Mouse (Mus musculus): ENCODE measurements around the gene Olfr311. TPM values are rescaled to one million over a fixed set of nuclear protein-coding genes. Genes with fewer than 3 reads are reported as not detected.

The Olfr311 gene
- total RNA-seq, 2 experiments from 2014 or later: not detected

DNA sequence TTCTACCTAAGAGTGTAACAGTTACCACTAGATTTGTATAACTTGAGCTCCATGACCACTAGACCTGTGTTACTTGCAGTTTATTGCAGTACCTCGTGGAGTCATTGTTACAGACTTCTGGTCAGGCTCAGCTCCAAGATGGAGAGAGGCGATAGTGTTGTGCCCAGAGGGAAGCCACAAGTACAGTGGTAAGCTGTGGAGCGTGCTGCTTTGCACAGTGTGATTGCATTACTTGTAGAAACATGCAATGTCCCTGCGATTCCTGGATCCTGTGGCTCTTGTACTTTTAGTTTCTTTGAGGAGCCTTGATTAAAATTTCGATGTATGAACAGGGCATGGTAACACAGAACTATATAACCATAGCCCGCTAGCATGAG lies 28.9 kb downstream of the Olfr311 start:
- DNase-seq (ENCODE audit: low spot score in 2 of 2): no peak

DNA sequence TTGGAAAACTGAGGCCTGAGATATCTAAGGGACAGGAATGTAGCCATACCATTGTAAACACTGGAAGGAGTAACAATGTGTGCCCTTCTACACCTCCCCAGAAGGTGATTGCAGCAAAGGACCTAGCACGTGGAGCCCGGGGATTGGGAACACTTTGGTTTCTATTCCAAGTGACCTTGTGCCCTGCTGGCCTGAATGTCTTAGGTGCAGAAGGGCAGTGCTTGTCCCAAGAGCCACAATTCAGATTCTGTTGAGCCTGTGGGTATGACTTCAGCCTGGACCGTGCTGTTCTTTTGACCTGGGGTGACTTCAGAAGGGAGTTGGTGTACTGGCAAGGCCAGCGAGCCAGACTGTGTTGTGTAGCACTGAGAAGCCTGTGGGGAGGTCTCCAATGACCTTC lies 31.9 kb downstream of the Olfr311 start:
- DNase-seq (ENCODE audit: low spot score in 2 of 2): no peak

DNA sequence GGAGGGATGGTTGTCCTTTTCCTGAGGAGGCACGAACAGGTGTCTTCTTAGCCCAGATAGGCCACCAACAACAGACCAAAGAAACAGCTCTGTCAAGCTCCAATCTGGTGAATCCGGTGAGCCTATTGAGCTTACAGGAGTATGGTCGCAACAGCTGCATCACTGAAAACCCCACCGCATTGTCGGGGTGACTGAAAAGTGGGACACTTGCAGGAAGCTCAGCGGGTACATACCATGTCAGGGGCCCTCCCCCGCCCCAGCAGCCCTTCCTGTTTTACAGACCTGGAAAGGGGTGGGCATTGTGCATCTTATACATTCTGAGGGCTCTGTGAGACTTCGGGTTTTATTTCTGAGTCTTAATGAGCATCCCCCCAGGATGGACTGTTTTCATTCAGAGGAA lies 44.7 kb downstream of the Olfr311 start:
- DNase-seq (ENCODE audit: low spot score in 2 of 2): no peak

- DNase-seq (ENCODE audit: low spot score in 2 of 2): no peak
These were observed 51.5 kb downstream of the Olfr311 start for GRCm38 (mm10) chr11:58890511-58890910.

Other genes with a start within 250 kb of the Olfr311 start
- not detected for gene Olfr324, start 244.1 kb upstream of the Olfr311 start, total RNA-seq (2021)
- gene 2210407C18Rik, start 223.2 kb upstream of the Olfr311 start, total RNA-seq (2021): not detected
- gene Olfr323, start 208.8 kb upstream of the Olfr311 start, total RNA-seq (2021): under 1 TPM in 1 of 2 experiments, not detected in 1; 0.15 TPM
- gene Trim58, start 198.8 kb upstream of the Olfr311 start, total RNA-seq (2021): not detected
- gene Olfr322, start 180.5 kb upstream of the Olfr311 start, total RNA-seq (2021): not detected
- not detected for gene Olfr320, start 158.2 kb upstream of the Olfr311 start, total RNA-seq (2021)
- gene Olfr319, start 140.1 kb upstream of the Olfr311 start, total RNA-seq (2021): not detected
- gene Olfr318, start 115.2 kb upstream of the Olfr311 start, total RNA-seq (2021): under 1 TPM in 1 of 2 experiments, not detected in 1; 0.08 TPM
- gene Olfr317, start 100.0 kb upstream of the Olfr311 start, total RNA-seq (2021): under 1 TPM in 1 of 2 experiments, not detected in 1; 0.10 TPM
- 1 to 10 TPM; 1.1 to 1.4 TPM for gene Olfr316, start 86.5 kb upstream of the Olfr311 start, total RNA-seq (2021)
- not detected for gene Olfr315, start 66.1 kb upstream of the Olfr311 start, total RNA-seq (2021)
- gene Olfr314, start 56.3 kb upstream of the Olfr311 start, total RNA-seq (2021): not detected
- 1 to 10 TPM; 8.4 to 8.6 TPM for gene Fam183b, start 37.3 kb upstream of the Olfr311 start, total RNA-seq (2021)
- gene Olfr313, start 24.3 kb upstream of the Olfr311 start, total RNA-seq (2021): not detected
- gene Olfr312, start 10.0 kb upstream of the Olfr311 start, total RNA-seq (2021): not detected
- gene Gm12258, start 7.9 kb downstream of the Olfr311 start, total RNA-seq (2021): 10 to 100 TPM; 16.8 to 17.6 TPM
- 10 to 100 TPM; 12.2 to 13.2 TPM for gene 2810021J22Rik, start 28.0 kb downstream of the Olfr311 start, total RNA-seq (2021)
- 1 to 10 TPM; 9.5 to 9.6 TPM for gene Zfp39, start 65.0 kb downstream of the Olfr311 start, total RNA-seq (2021)
- not detected for gene Btnl10, start 78.7 kb downstream of the Olfr311 start, total RNA-seq (2021)
- gene Rnf187, start 99.7 kb downstream of the Olfr311 start, total RNA-seq (2021): 100 to 1,000 TPM; 493 to 502 TPM
- gene Hist3h2ba, start 109.7 kb downstream of the Olfr311 start, total RNA-seq (2021): 10 to 100 TPM; 82.1 to 87.0 TPM
- 10 to 100 TPM; 69.9 to 70.6 TPM for gene Hist3h2a, start 115.4 kb downstream of the Olfr311 start, total RNA-seq (2021)
- gene Trim17, start 115.4 kb downstream of the Olfr311 start, total RNA-seq (2021): 1 to 10 TPM; 4.7 to 5.7 TPM
- gene Trim11, start 138.8 kb downstream of the Olfr311 start, total RNA-seq (2021): 10 to 100 TPM; 29.1 to 30.4 TPM

Data from layer of hippocampus, adult 18-20 months (tissue).